Mouse (Mus musculus) forebrain, embryonic 13.5 days (tissue): ENCODE results near the gene Ripor2. TPM values are rescaled to one million over a fixed set of nuclear protein-coding genes. Genes with fewer than 3 reads are reported as not detected.

Experiments used
- ATAC-seq: fragments of 200-750 bp; cut with Nextera tagmentation; 2 replicates; pipeline ENCODE4 v1.8.0; 2017
- H3K27ac ChIP-seq: fragments of 300-500 bp; sonication (generic); 2 replicates; pipeline ENCODE4 v1.5.1; 2015; ENCODE audit warnings: inconsistent platforms, mild to moderate bottlenecking, moderate library complexity
- H3K27me3 ChIP-seq: fragments of 300-500 bp; sonication (generic); 2 replicates; pipeline ENCODE4 v1.6.1; 2015; ENCODE audit warnings: mild to moderate bottlenecking, inconsistent platforms
- H3K36me3 ChIP-seq: fragments of 300-500 bp; sonication (generic); 2 replicates; pipeline ENCODE4 v1.6.1; 2015; ENCODE audit warnings: mild to moderate bottlenecking, inconsistent platforms; ENCODE audit not compliant: poor library complexity, severe bottlenecking
- H3K4me1 ChIP-seq: fragments of 300-500 bp; sonication (generic); 2 replicates; pipeline ENCODE4 v1.6.1; 2015; ENCODE audit warnings: inconsistent platforms
- H3K4me2 ChIP-seq: fragments of 300-500 bp; sonication (generic); 2 replicates; pipeline ENCODE4 v1.6.1; 2015; ENCODE audit warnings: inconsistent platforms, mild to moderate bottlenecking, moderate library complexity
- H3K4me3 ChIP-seq: fragments of 300-500 bp; sonication (generic); 2 replicates; pipeline ENCODE4 v1.5.1; 2015; ENCODE audit warnings: mild to moderate bottlenecking, inconsistent platforms
- H3K9ac ChIP-seq: fragments of 300-500 bp; sonication (generic); 2 replicates; pipeline ENCODE4 v1.6.1; 2015; ENCODE audit warnings: mild to moderate bottlenecking, inconsistent platforms
- H3K9me3 ChIP-seq: fragments of 300-500 bp; sonication (generic); replicated peaks from 2 replicates; pipeline ENCODE4 v1.6.1; 2016; ENCODE audit warnings: inconsistent platforms
- WGBS: fragments of 180-500 bp; shearing (Covaris S2); methylation state at CpG from one replicate; pipeline ENCODE4 v1.1.7; 2015; 5-methylcytosine and 5-hydroxymethylcytosine counted together
- polyA plus RNA-seq: library from polyadenylated mRNA; unstranded; fragments of >200 nt; fragmentation: Nextera tagmentation; extraction: Ambion mirVana; gene quantifications from 2 replicates; pipeline ENCODE4 v1.2.1, GENCODE M21; 2015

Gene Ripor2
- polyA plus RNA-seq, 1 experiment from 2014 or later: 15.8 TPM

GRCm38 (mm10) chr13:24641491-24642430, 59.8 kb downstream of the Ripor2 start:
- peaks cover 38% of the 10 kb centered on the region for H3K4me1 ChIP-seq
- no peak overlapping the region for H3K4me3 ChIP-seq
- H3K9me3 ChIP-seq: no peaks in the 10 kb centered on the region
- 34% methylated on average over 7 of the region's 7 CpGs for WGBS
- no peak overlapping the region for H3K9ac ChIP-seq
- H3K27ac ChIP-seq: peak overlapping the region; percentile 45
- H3K4me2 ChIP-seq: peak overlapping the region; percentile 93
- H3K27me3 ChIP-seq: no peaks in the 10 kb centered on the region
- no peaks in the 10 kb centered on the region for H3K36me3 ChIP-seq
- ATAC-seq: no peak

- H3K9me3 ChIP-seq: no peaks in the 10 kb centered on the region
- no peaks in the 10 kb centered on the region for H3K36me3 ChIP-seq
- H3K27me3 ChIP-seq: no peaks in the 10 kb centered on the region
- no peak overlapping the region for H3K9ac ChIP-seq
- H3K4me1 ChIP-seq: peaks cover 30% of the 10 kb centered on the region
- no peak overlapping the region for H3K27ac ChIP-seq
- no peak for ATAC-seq
- 91% methylated on average over 3 of the region's 3 CpGs for WGBS
- H3K4me3 ChIP-seq: no peak overlapping the region
- H3K4me2 ChIP-seq: no peak overlapping the region
These were observed 63.2 kb downstream of the Ripor2 start for GRCm38 (mm10) chr13:24645146-24645545.

- no peak overlapping the region for H3K27ac ChIP-seq
- H3K4me3 ChIP-seq: no peak overlapping the region
- no peak for ATAC-seq
- H3K27me3 ChIP-seq: no peaks in the 10 kb centered on the region
- H3K36me3 ChIP-seq: no peaks in the 10 kb centered on the region
- peaks cover 36% of the 10 kb centered on the region for H3K4me1 ChIP-seq
- 88% methylated on average over 3 of the region's 3 CpGs for WGBS
- H3K4me2 ChIP-seq: no peak overlapping the region
- H3K9ac ChIP-seq: no peak overlapping the region
- no peaks in the 10 kb centered on the region for H3K9me3 ChIP-seq
These were observed 64.3 kb downstream of the Ripor2 start for GRCm38 (mm10) chr13:24646324-24646723.

- whole genome bisulfite sequencing: 76% methylated on average over 2 of the region's 2 CpGs
- H3K27ac ChIP-seq: no peak overlapping the region
- H3K27me3 ChIP-seq: no peaks in the 10 kb centered on the region
- H3K4me3 ChIP-seq: no peak overlapping the region
- no peaks in the 10 kb centered on the region for H3K9me3 ChIP-seq
- H3K4me2 ChIP-seq: no peak overlapping the region
- no peak for ATAC-seq
- H3K4me1 ChIP-seq: peaks cover 27% of the 10 kb centered on the region
- H3K36me3 ChIP-seq: no peaks in the 10 kb centered on the region
- H3K9ac ChIP-seq: no peak overlapping the region
These were observed 65.5 kb downstream of the Ripor2 start for GRCm38 (mm10) chr13:24647444-24647843.

GRCm38 (mm10) chr13:24648027-24648426, 66.0 kb downstream of the Ripor2 start:
- Histone ChIP-seq H3K36me3 (no peaks in the 10 kb centered on the region), H3K4me2 (no peak overlapping the region), H3K9me3 (no peaks in the 10 kb centered on the region), H3K9ac (no peak overlapping the region), H3K4me3 (no peak overlapping the region), H3K27ac (peak overlapping the region; percentile 73), H3K27me3 (no peaks in the 10 kb centered on the region), H3K4me1 (peaks cover 27% of the 10 kb centered on the region)
- 57% methylated on average over 5 of the region's 5 CpGs for WGBS
- ATAC-seq: no peak

- H3K4me3 ChIP-seq: no peak overlapping the region
- no peak overlapping the region for H3K9ac ChIP-seq
- peak; percentile 57; the same call in 1 of the 2 replicates for ATAC-seq
- no peaks in the 10 kb centered on the region for H3K27me3 ChIP-seq
- WGBS: 52% methylated on average over 3 of the region's 3 CpGs
- H3K9me3 ChIP-seq: no peaks in the 10 kb centered on the region
- no peak overlapping the region for H3K4me2 ChIP-seq
- peaks cover 25% of the 10 kb centered on the region for H3K4me1 ChIP-seq
- H3K36me3 ChIP-seq: no peaks in the 10 kb centered on the region
- H3K27ac ChIP-seq: peak overlapping the region; percentile 73
These were observed 66.7 kb downstream of the Ripor2 start for GRCm38 (mm10) chr13:24648668-24649067.

GRCm38 (mm10) chr13:24649099-24649498, 67.1 kb downstream of the Ripor2 start:
- H3K4me1 ChIP-seq: peaks cover 23% of the 10 kb centered on the region
- H3K9ac ChIP-seq: no peak overlapping the region
- H3K9me3 ChIP-seq: no peaks in the 10 kb centered on the region
- H3K27ac ChIP-seq: peak overlapping the region; percentile 44
- no peaks in the 10 kb centered on the region for H3K36me3 ChIP-seq
- WGBS: 60% methylated on average over 2 of the region's 2 CpGs
- H3K4me2 ChIP-seq: no peak overlapping the region
- peak; percentile 19; the same call in 1 of the 2 replicates for ATAC-seq
- no peaks in the 10 kb centered on the region for H3K27me3 ChIP-seq
- no peak overlapping the region for H3K4me3 ChIP-seq

GRCm38 (mm10) chr13:24651018-24651417, 69.0 kb downstream of the Ripor2 start:
- ATAC-seq: no peak
- Histone ChIP-seq H3K4me1 (peaks cover 38% of the 10 kb centered on the region), H3K4me2 (no peak overlapping the region), H3K36me3 (no peaks in the 10 kb centered on the region), H3K4me3 (no peak overlapping the region), H3K27ac (no peak overlapping the region), H3K27me3 (no peaks in the 10 kb centered on the region), H3K9ac (no peak overlapping the region), H3K9me3 (no peaks in the 10 kb centered on the region)
- WGBS: 47% methylated on average over 3 of the region's 3 CpGs

GRCm38 (mm10) chr13:24654919-24655635, 73.1 kb downstream of the Ripor2 start:
- no peaks in the 10 kb centered on the region for H3K9me3 ChIP-seq
- ATAC-seq: no peak
- peaks cover 37% of the 10 kb centered on the region for H3K4me1 ChIP-seq
- no peak overlapping the region for H3K4me3 ChIP-seq
- H3K27me3 ChIP-seq: no peaks in the 10 kb centered on the region
- WGBS: 39% methylated on average over 12 of the region's 12 CpGs
- H3K27ac ChIP-seq: peak overlapping the region; percentile 62
- H3K9ac ChIP-seq: no peak overlapping the region
- no peaks in the 10 kb centered on the region for H3K36me3 ChIP-seq
- no peak overlapping the region for H3K4me2 ChIP-seq

- H3K36me3 ChIP-seq: no peaks in the 10 kb centered on the region
- peaks cover 28% of the 10 kb centered on the region for H3K4me1 ChIP-seq
- H3K4me3 ChIP-seq: 0 out of 2 replicates have a peak overlapping the region, but pooled peaks have one; percentile 7
- H3K4me2 ChIP-seq: peak overlapping the region; percentile 46
- no peak overlapping the region for H3K9ac ChIP-seq
- peak overlapping the region; percentile 78 for H3K27ac ChIP-seq
- ATAC-seq: peak; percentile 86
- H3K9me3 ChIP-seq: no peaks in the 10 kb centered on the region
- WGBS: 6% methylated on average over 15 of the region's 15 CpGs
- no peaks in the 10 kb centered on the region for H3K27me3 ChIP-seq
These were observed 74.9 kb downstream of the Ripor2 start for GRCm38 (mm10) chr13:24656719-24657497.

GRCm38 (mm10) chr13:24666763-24667162, 84.8 kb downstream of the Ripor2 start:
- peaks cover 2% of the 10 kb centered on the region; the same call in 1 of the 2 replicates for H3K36me3 ChIP-seq
- H3K9me3 ChIP-seq: no peaks in the 10 kb centered on the region
- peaks cover 10% of the 10 kb centered on the region for H3K4me1 ChIP-seq
- no peak overlapping the region for H3K4me3 ChIP-seq
- ATAC-seq: no peak
- H3K27ac ChIP-seq: no peak overlapping the region
- no peak overlapping the region for H3K4me2 ChIP-seq
- 90% methylated on average over 4 of the region's 4 CpGs for WGBS
- no peaks in the 10 kb centered on the region for H3K27me3 ChIP-seq
- no peak overlapping the region for H3K9ac ChIP-seq
